Mouse (Mus musculus) CH12.LX (cell line): ENCODE results near the gene Zbtb46. TPM values are rescaled to one million over a fixed set of nuclear protein-coding genes. Genes with fewer than 3 reads are reported as not detected.

Source experiments
- DNase-seq: peaks from one replicate; pipeline ENCODE4 v3.0.0-alpha.2; 2013; ENCODE audit errors: extremely low read depth
- H3K27ac ChIP-seq: 2 replicates; pipeline ENCODE4 v1.5.1; 2012; ENCODE audit warnings: low read depth, mild to moderate bottlenecking, control low read depth, moderate library complexity; ENCODE audit not compliant: insufficient read depth
- H3K27me3 ChIP-seq: replicated peaks from 2 replicates; pipeline ENCODE3; 2012; ENCODE audit warnings: inconsistent platforms
- H3K36me3 ChIP-seq, 2 experiments: replicated peaks in 1 of 2; 2 replicates each; pipeline versions ENCODE3 to v1.6.1; 2012; ENCODE audit warnings: inconsistent platforms in 1 of 2, low read length in 1 of 2, mild to moderate bottlenecking in 1 of 2, mixed read lengths in 1 of 2, moderate library complexity in 1 of 2; ENCODE audit not compliant: control insufficient read depth in 1 of 2, insufficient read depth in 1 of 2
- H3K4me1 ChIP-seq, 2 experiments: 2 replicates each; pipeline ENCODE4 v1.6.1; 2012; ENCODE audit warnings: inconsistent platforms in 1 of 2, moderate library complexity in 1 of 2; ENCODE audit not compliant: insufficient read depth in 2 of 2, control insufficient read depth in 1 of 2
- H3K4me2 ChIP-seq: 2 replicates; pipeline ENCODE4 v1.6.1; 2012; ENCODE audit warnings: low read depth, mild to moderate bottlenecking, control low read depth; ENCODE audit not compliant: poor library complexity, insufficient read depth, severe bottlenecking
- H3K4me3 ChIP-seq, 3 experiments: fragments of 150-350 bp in 1 of 3; sonication (generic) in 1 of 3; replicated peaks in 1 of 3; 2 replicates each; pipeline versions ENCODE3 to v1.5.1; 2011 to 2012; ENCODE audit warnings: low read depth in 2 of 3, low read length in 2 of 3, mild to moderate bottlenecking in 2 of 3, moderate library complexity in 2 of 3, control low read depth in 1 of 3, improper control_type of control experiment in 1 of 3, inconsistent platforms in 1 of 3, mixed read lengths in 1 of 3; ENCODE audit not compliant: poor library complexity in 1 of 3
- H3K79me2 ChIP-seq: replicated peaks from 2 replicates; pipeline ENCODE4 v1.6.1; 2012; ENCODE audit warnings: mild to moderate bottlenecking, moderate library complexity; ENCODE audit not compliant: control insufficient read depth, poor library complexity, insufficient read depth, severe bottlenecking; ENCODE audit errors: extremely low read depth
- H3K9ac ChIP-seq: 2 replicates; pipeline ENCODE4 v1.6.1; 2012; ENCODE audit warnings: low read depth, mild to moderate bottlenecking, control low read depth, moderate library complexity; ENCODE audit not compliant: insufficient read depth
- H3K9me3 ChIP-seq: replicated peaks from 2 replicates; pipeline ENCODE3; 2012; ENCODE audit warnings: low read length, inconsistent platforms, mixed read lengths
- BHLHE40 ChIP-seq: IDR thresholded peaks from 2 replicates; pipeline ENCODE4 v1.6.1; 2011; ENCODE audit warnings: mild to moderate bottlenecking, low read depth, low read length, improper control_type of control experiment
- CHD2 ChIP-seq: IDR thresholded peaks from 2 replicates; pipeline ENCODE4 v1.6.1; 2011; ENCODE audit warnings: low read length, improper control_type of control experiment
- HCFC1 ChIP-seq: IDR thresholded peaks from 2 replicates; pipeline ENCODE4 v1.6.1; 2012; ENCODE audit warnings: low read depth, mild to moderate bottlenecking, inconsistent platforms, low read length, improper control_type of control experiment
- IRF4 ChIP-seq: IDR thresholded peaks from 2 replicates; pipeline ENCODE4 v1.6.1; 2014; ENCODE audit warnings: low read depth, mild to moderate bottlenecking, inconsistent platforms, low read length, improper control_type of control experiment
- MAFK ChIP-seq: IDR thresholded peaks from 2 replicates; pipeline ENCODE4 v1.6.1; 2011; ENCODE audit warnings: low read length, improper control_type of control experiment; ENCODE audit not compliant: insufficient replicate concordance
- MAX ChIP-seq: IDR thresholded peaks from 2 replicates; pipeline ENCODE4 v1.6.1; 2011; ENCODE audit warnings: low read length, improper control_type of control experiment
- MEF2A ChIP-seq: IDR thresholded peaks from 2 replicates; pipeline ENCODE4 v1.6.1; 2014; ENCODE audit warnings: low read depth, mild to moderate bottlenecking, inconsistent platforms, low read length, improper control_type of control experiment, borderline replicate concordance
- MXI1 ChIP-seq: IDR thresholded peaks from 2 replicates; pipeline ENCODE4 v1.6.1; 2011; ENCODE audit warnings: mild to moderate bottlenecking, low read depth, low read length, improper control_type of control experiment
- NRF1 ChIP-seq: IDR thresholded peaks from 2 replicates; pipeline ENCODE4 v1.6.1; 2014; ENCODE audit warnings: low read depth, mild to moderate bottlenecking, inconsistent platforms, low read length, improper control_type of control experiment, moderate library complexity
- SIN3A ChIP-seq: IDR thresholded peaks from 2 replicates; pipeline ENCODE4 v1.6.1; 2012; ENCODE audit warnings: low read length, improper control_type of control experiment, inconsistent platforms
- TBP ChIP-seq: conservative IDR thresholded peaks from 2 replicates; pipeline ENCODE4 v1.6.1; 2011; ENCODE audit warnings: low read depth, low read length, improper control_type of control experiment
- UBTF ChIP-seq: IDR thresholded peaks from 2 replicates; pipeline ENCODE4 v1.6.1; 2012; ENCODE audit warnings: low read depth, mild to moderate bottlenecking, inconsistent platforms, low read length, improper control_type of control experiment, moderate library complexity
- dilution Hi-C: fragments of 300-500 bp; cut with MboI; formaldehyde crosslinking; loops from 2 replicates; pipeline ENCODE4 v1.14.3; 2020; ENCODE audit warnings: low sequenced_read_pairs; ENCODE audit not compliant: extremely low pct_unique_long_range_greater_than_20kb, extremely low pct_ligation_motif_present
- in situ Hi-C: fragments of 300-500 bp; cut with MboI; formaldehyde crosslinking; loops from 3 replicates; pipeline ENCODE4 v1.14.3; 2019; ENCODE audit warnings: low sequenced_read_pairs, low pct_ligation_motif_present, low pct_unique_long_range_greater_than_20kb, mixed read lengths
- polyA plus RNA-seq: library from polyadenylated mRNA; unstranded; fragments of >175 nt; gene quantifications from 2 replicates; pipeline ENCODE4 v1.2.1, GENCODE M21; 2012; ENCODE audit warnings: low read depth; ENCODE audit not compliant: insufficient read length
- total RNA-seq, 2 experiments: library from RNA; depleted of rRNA; stranded (reverse); fragments of 300-350 nt in 1 of 2; fragments of >200 nt in 1 of 2; gene quantifications; 2 replicates each; pipeline ENCODE4 v1.2.3; 2012 to 2014

Gene Zbtb46
- total and polyA plus RNA-seq, 3 experiments = 5.3 to 9.3 (median 6.7) TPM

- Histone ChIP-seq H3K9ac (no peak overlapping the region), H3K4me2 (peak overlapping the region; percentile 4; the same call in 1 of the 2 replicates)
- DNase-seq = peak; percentile 89
These were observed 32.4 kb upstream of the Zbtb46 start for GRCm38 (mm10) chr2:181491432-181492205.

GRCm38 (mm10) chr2:181487338-181488277, 28.4 kb upstream of the Zbtb46 start:
- H3K27ac ChIP-seq = no peak overlapping the region
- DNase-seq = peak; percentile 24
- TF ChIP-seq MXI1 (no peak), IRF4 (0 out of 2 replicates have a peak, but pooled peaks have one; percentile 5), SIN3A (no peak), MEF2A (0 out of 2 replicates have a peak, but pooled peaks have one; percentile 9), CHD2 (peak; percentile 40), MAFK (peak; percentile 43; the same call in 1 of the 2 replicates), UBTF (no peak), HCFC1 (no peak), BHLHE40 (peak; percentile 60)
- TF ChIP-seq, all 38 proteins: peak for 5
- Histone ChIP-seq H3K9ac (no peak overlapping the region), H3K36me3 (no peaks in the 10 kb centered on the region), H3K4me3 (no peak overlapping the region), H3K79me2 (no peaks in the 10 kb centered on the region), H3K27me3 (no peaks in the 10 kb centered on the region), H3K4me2 (peak overlapping the region; percentile 24; the same call in 1 of the 2 replicates), H3K4me1 (peaks cover 31 to 71% of the 10 kb centered on the region in 2 experiments), H3K9me3 (no peaks in the 10 kb centered on the region)
- in situ Hi-C loops = loop anchor here (5.0 to 25.0 kb wide), 2 partner anchors 95 to 300 kb away; partner anchors contain the start of gene Ppdpf
- dilution Hi-C loops = no loop called here

More at GRCm38 (mm10) chr2:181491432-181492205, 32.4 kb upstream of the Zbtb46 start:
- H3K4me1 ChIP-seq = peaks cover 20 to 50% of the 10 kb centered on the region in 2 experiments
- dilution Hi-C loops = no loop called here
- peak overlapping the region in 2 of 3 experiments; percentile 15 to 23 for H3K4me3 ChIP-seq
- H3K36me3 ChIP-seq = peaks cover 0 to 7% of the 10 kb centered on the region in 2 experiments
- no peaks in the 10 kb centered on the region for H3K79me2 ChIP-seq
- 0 out of 2 replicates have a peak, but pooled peaks have one; percentile 7 for TF ChIP-seq TBP
- 0 out of 2 replicates have a peak, but pooled peaks have one; percentile 21 for TF ChIP-seq MAX
- TF ChIP-seq NRF1 = no peak
- no peak for TF ChIP-seq SIN3A
- TF ChIP-seq, all 38 proteins: peak for 2
- in situ Hi-C loops = loop anchor here (5.0 to 25.0 kb wide), 2 partner anchors 74 to 304 kb away; partner anchors contain the start of gene Ppdpf
- Histone ChIP-seq H3K9me3 (no peaks in the 10 kb centered on the region), H3K27ac (no peak overlapping the region), H3K27me3 (no peaks in the 10 kb centered on the region)
